11 mouse cellular contexts compared by ENCODE assay signal in the genomic region with DNA sequence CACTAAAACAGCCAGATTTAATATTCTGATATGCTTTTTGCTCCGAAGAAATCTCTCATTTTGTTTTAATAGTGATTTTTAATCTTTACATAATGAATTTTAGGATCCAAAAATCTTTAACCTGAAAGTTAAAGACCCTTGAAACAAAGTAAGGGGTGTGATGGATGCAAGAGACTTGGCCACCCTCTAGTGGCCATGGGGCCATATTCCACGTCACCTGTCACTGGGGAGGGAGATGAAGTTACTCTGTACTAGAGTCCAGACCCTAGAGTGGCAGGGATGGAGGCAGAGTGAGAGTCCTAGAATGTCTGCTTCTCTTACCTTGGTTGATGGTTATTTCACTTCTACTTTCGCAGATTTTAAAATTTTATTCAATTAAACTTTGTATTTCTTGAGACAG.
A peak's percentile ranks its signal among the peaks of the same experiment; 100 is the strongest.
DNase-seq lines count a peak whose midpoint lies in the region; ATAC-seq and TF ChIP-seq lines count a peak whose summit lies in the region.
"Had no signal": no experiment of that assay in that cellular context is flagged by ENCODE, and none has a peak within 500 bp of the region (broad histone marks: within the 10 kb centered on the region; RNA-seq: fewer than 3 reads in every experiment).

No protein-coding gene starts in this region.

- no peaks in the 10 kb centered on the region for H3K9me3 ChIP-seq in ES-Bruce4 (replicated peaks; ENCODE audit: control insufficient read depth, insufficient read depth, low read length, poor library complexity, severe bottlenecking)
- H3K9me3 ChIP-seq in neural tube, embryonic 15.5 days (replicated peaks): no peaks in the 10 kb centered on the region
- H3K9me3 ChIP-seq: heart, embryonic 10.5 days; liver, embryonic 15.5 days had no signal

- no peaks in the 10 kb centered on the region for H3K4me1 ChIP-seq in ES-Bruce4 (ENCODE audit: control insufficient read depth, insufficient read depth, low read length)
- peaks cover 22% of the 10 kb centered on the region for H3K4me1 ChIP-seq in neural tube, embryonic 15.5 days

- H3K27ac ChIP-seq in ES-Bruce4 (ENCODE audit: insufficient read depth, low read length): no peak overlapping the region
- H3K27ac ChIP-seq in neural tube, embryonic 15.5 days (replicated peaks): no peak overlapping the region
- H3K27ac ChIP-seq: heart, embryonic 10.5 days; liver, embryonic 15.5 days had no signal

- TF ChIP-seq CTCF in ES-Bruce4 (IDR thresholded peaks at IDR 0.05; ENCODE audit: low read depth, low read length): peak; percentile 51

- no peak overlapping the region for H3K9ac ChIP-seq in ES-Bruce4 (ENCODE audit: low read depth, poor library complexity, severe bottlenecking)
- H3K9ac ChIP-seq in neural tube, embryonic 15.5 days (replicated peaks): no peak overlapping the region
- H3K9ac ChIP-seq: liver, embryonic 15.5 days had no signal

- H3K27me3 ChIP-seq in ES-Bruce4 (ENCODE audit: control insufficient read depth, insufficient read depth, low read length, poor library complexity, severe bottlenecking): no peaks in the 10 kb centered on the region
- H3K27me3 ChIP-seq in neural tube, embryonic 15.5 days (replicated peaks): no peaks in the 10 kb centered on the region
- H3K27me3 ChIP-seq: liver, embryonic 15.5 days had no signal

- no peak for TF ChIP-seq POLR2A in ES-Bruce4 (IDR thresholded peaks at IDR 0.05; ENCODE audit: insufficient read depth, low read length)

- WGBS in neural tube, embryonic 15.5 days: 95% methylated on average over 3 of the region's 3 CpGs

- no peak overlapping the region for H3K4me3 ChIP-seq in ES-Bruce4 (ENCODE audit: low read depth, low read length)
- no peak overlapping the region for H3K4me3 ChIP-seq in neural tube, embryonic 15.5 days (replicated peaks)
- H3K4me3 ChIP-seq: heart, embryonic 10.5 days; liver, embryonic 15.5 days had no signal

- TF ChIP-seq EP300 in ES-Bruce4 (IDR thresholded peaks at IDR 0.05; ENCODE audit: insufficient read depth, low read depth, low read length): no peak

- H3K36me3 ChIP-seq in ES-Bruce4 (ENCODE audit: control insufficient read depth, insufficient read depth, low read length, poor library complexity, severe bottlenecking): no peaks in the 10 kb centered on the region
- no peaks in the 10 kb centered on the region for H3K36me3 ChIP-seq in neural tube, embryonic 15.5 days
- H3K36me3 ChIP-seq: liver, embryonic 15.5 days had no signal

- no peak for ATAC-seq in neural tube, embryonic 15.5 days (ENCODE audit: low FRiP score)

- no peak overlapping the region for H3K4me2 ChIP-seq in neural tube, embryonic 15.5 days
- H3K4me2 ChIP-seq: liver, embryonic 15.5 days had no signal

- DNase-seq in cerebellum, postnatal 10 days: peak; percentile 48 to 52
- DNase-seq in cerebellum, adult 9-10 months: no peak
- DNase-seq in kidney, postnatal 25 days: peak; percentile 29 to 38
- DNase-seq in kidney, adult 18-20 months: no peak
- DNase-seq in retina, embryonic 14.5 days (ENCODE audit: low spot score): peak; percentile 29
- no peak for DNase-seq in frontal cortex, adult 2 months (ENCODE audit: extremely low spot score in 1 of 2, low spot score in 1 of 2)
- DNase-seq: right cerebral cortex, postnatal 14 days had no signal

Comparison
In these comparisons a context has a peak if more than half of its experiments do, and no peak if none do; other contexts are left out.
1. DNase-seq: peak in cerebellum, postnatal 10 days (2 of 2), kidney, postnatal 25 days (2 of 2) and retina, embryonic 14.5 days (single experiment); none in cerebellum, adult 9-10 months (single experiment), kidney, adult 18-20 months (single experiment) and frontal cortex, adult 2 months (0 of 2).